ENCODE assay signal across 9 mouse cellular contexts in genomic region chr9:120455768-120456655, GRCm38 (mm10). TPM values are rescaled to one million over a fixed set of nuclear protein-coding genes. Genes with fewer than 3 reads are reported as not detected.
DNase-seq lines count a peak whose midpoint lies in the region; ATAC-seq and TF ChIP-seq lines count a peak whose summit lies in the region.
"Had no signal": no experiment of that assay in that cellular context is flagged by ENCODE, and none has a peak within 500 bp of the region (broad histone marks: within the 10 kb centered on the region; RNA-seq: fewer than 3 reads in every experiment).

No protein-coding gene starts in this region.

- TF ChIP-seq CTCF in hindbrain, postnatal 0 days (IDR thresholded peaks at IDR 0.05; ENCODE audit: low read depth) = no peak

- H3K27ac ChIP-seq in embryonic facial prominence, embryonic 15.5 days (replicated peaks) = peak overlapping the region; percentile 78
- peak overlapping the region; percentile 58; the same call in 1 of the 2 replicates for H3K27ac ChIP-seq in hindbrain, postnatal 0 days
- H3K27ac ChIP-seq: liver, embryonic 15.5 days had no signal

- no peaks in the 10 kb centered on the region for H3K27me3 ChIP-seq in embryonic facial prominence, embryonic 15.5 days
- no peaks in the 10 kb centered on the region for H3K27me3 ChIP-seq in hindbrain, postnatal 0 days (ENCODE audit: insufficient read depth, low read length)
- H3K27me3 ChIP-seq: liver, embryonic 15.5 days had no signal

- H3K9me3 ChIP-seq in embryonic facial prominence, embryonic 15.5 days (replicated peaks) = no peaks in the 10 kb centered on the region
- no peaks in the 10 kb centered on the region for H3K9me3 ChIP-seq in hindbrain, postnatal 0 days (ENCODE audit: low read length)
- H3K9me3 ChIP-seq: liver, embryonic 15.5 days had no signal

- ATAC-seq in embryonic facial prominence, embryonic 15.5 days (ENCODE audit: insufficient number of reproducible peaks, low FRiP score, low TSS enrichment, low read depth) = peak; percentile 71; the same call in 1 of the 2 replicates
- peak; percentile 78 for ATAC-seq in hindbrain, postnatal 0 days
- ATAC-seq in erythroid progenitor cell, adult 5-6 weeks (replicated peaks; ENCODE audit: low FRiP score, poor library complexity, severe bottlenecking) = no peak

- intact Hi-C loops in left cerebral cortex, postnatal 10 days (cut with DNase I) = no loop called here
- intact Hi-C loops in left cerebral cortex, postnatal 36 days (cut with DNase I) = no loop called here

- no peaks in the 10 kb centered on the region for H3K36me3 ChIP-seq in embryonic facial prominence, embryonic 15.5 days
- no peaks in the 10 kb centered on the region for H3K36me3 ChIP-seq in hindbrain, postnatal 0 days (ENCODE audit: insufficient read depth, low read length)
- H3K36me3 ChIP-seq: liver, embryonic 15.5 days had no signal

- WGBS in embryonic facial prominence, embryonic 15.5 days = 16% methylated on average over 9 of the region's 9 CpGs
- WGBS in hindbrain, postnatal 0 days = 17% methylated on average over 9 of the region's 9 CpGs

- DNase-seq in left cerebral cortex, postnatal 10 days (ENCODE audit: extremely low spot score in 1 of 2, low spot score in 2 of 2) = peak; percentile 51 to 67
- no peak for DNase-seq in left cerebral cortex, postnatal 36 days (ENCODE audit: low spot score in 2 of 2)
- peak; percentile 49 for DNase-seq in hindbrain, postnatal 0 days (ENCODE audit: low spot score)
- peak; percentile 39 for DNase-seq in retina, embryonic 14.5 days (ENCODE audit: low spot score)
- DNase-seq in natural killer cell, adult 2 months (ENCODE audit: low spot score in 2 of 2) = no peak
- DNase-seq in cerebellum, adult 8-10 months = no peak

- H3K4me3 ChIP-seq in embryonic facial prominence, embryonic 15.5 days (replicated peaks) = no peak overlapping the region
- H3K4me3 ChIP-seq in hindbrain, postnatal 0 days (ENCODE audit: low read length) = no peak overlapping the region
- H3K4me3 ChIP-seq: liver, embryonic 15.5 days had no signal

- H3K9ac ChIP-seq in embryonic facial prominence, embryonic 15.5 days = no peak overlapping the region
- no peak overlapping the region for H3K9ac ChIP-seq in hindbrain, postnatal 0 days (replicated peaks; ENCODE audit: low read length)
- H3K9ac ChIP-seq: liver, embryonic 15.5 days had no signal

- no peak overlapping the region for H3K4me2 ChIP-seq in embryonic facial prominence, embryonic 15.5 days (replicated peaks)
- H3K4me2 ChIP-seq in hindbrain, postnatal 0 days (ENCODE audit: low read depth, low read length) = no peak overlapping the region
- H3K4me2 ChIP-seq: liver, embryonic 15.5 days had no signal

- H3K4me1 ChIP-seq in embryonic facial prominence, embryonic 15.5 days = peaks cover 17% of the 10 kb centered on the region; the same call in 1 of the 2 replicates
- no peaks in the 10 kb centered on the region for H3K4me1 ChIP-seq in hindbrain, postnatal 0 days (ENCODE audit: insufficient read depth, low read length)
- H3K4me1 ChIP-seq: liver, embryonic 15.5 days had no signal

RNA-seq across cellular contexts. Expression of gene Eif1b, which starts 36.0 kb away (rescaled TPM):
- 100 to 1,000 TPM; 167 to 177 TPM for total RNA-seq in left cerebral cortex, postnatal 10 days (2021)
- 100 to 1,000 TPM; 149 to 162 TPM for total RNA-seq in left cerebral cortex, postnatal 36 days (2021)
- polyA plus RNA-seq in embryonic facial prominence, embryonic 15.5 days (2015; fragmentation: Nextera tagmentation; extraction: Ambion mirVana) = 146 and 158 TPM in 2 replicates
- total RNA-seq in hindbrain, postnatal 0 days (2014; rRNA removed) = 80.5 and 82.6 TPM in 2 replicates
- polyA plus RNA-seq in hindbrain, postnatal 0 days (2015; fragmentation: Nextera tagmentation; extraction: Ambion mirVana) = 325 and 329 TPM in 2 replicates
- 27.0 and 59.5 TPM in 2 replicates for total RNA-seq in erythroid progenitor cell, adult 5-6 weeks (2015; ENCODE audit: low replicate concordance)
- total RNA-seq in erythroid progenitor cell, adult 5-6 weeks (2017; ENCODE audit: low replicate concordance) = 28.9 and 31.4 TPM in 2 replicates

Comparison
In these comparisons a context has a peak if more than half of its experiments do, and no peak if none do; other contexts are left out.
1. DNase-seq: peak in left cerebral cortex, postnatal 10 days (2 of 2), hindbrain, postnatal 0 days (single experiment) and retina, embryonic 14.5 days (single experiment); none in left cerebral cortex, postnatal 36 days (0 of 2), natural killer cell, adult 2 months (0 of 2) and cerebellum, adult 8-10 months (single experiment).